Mouse (Mus musculus) kidney, postnatal 10 days (tissue): ENCODE measurements around the gene Sptbn2.

ENCODE experiments used
- DNase-seq: peaks from one replicate; pipeline ENCODE4 v3.0.0; 2021; ENCODE audit warnings: mixed read lengths

Sptbn2 gene

DNA sequence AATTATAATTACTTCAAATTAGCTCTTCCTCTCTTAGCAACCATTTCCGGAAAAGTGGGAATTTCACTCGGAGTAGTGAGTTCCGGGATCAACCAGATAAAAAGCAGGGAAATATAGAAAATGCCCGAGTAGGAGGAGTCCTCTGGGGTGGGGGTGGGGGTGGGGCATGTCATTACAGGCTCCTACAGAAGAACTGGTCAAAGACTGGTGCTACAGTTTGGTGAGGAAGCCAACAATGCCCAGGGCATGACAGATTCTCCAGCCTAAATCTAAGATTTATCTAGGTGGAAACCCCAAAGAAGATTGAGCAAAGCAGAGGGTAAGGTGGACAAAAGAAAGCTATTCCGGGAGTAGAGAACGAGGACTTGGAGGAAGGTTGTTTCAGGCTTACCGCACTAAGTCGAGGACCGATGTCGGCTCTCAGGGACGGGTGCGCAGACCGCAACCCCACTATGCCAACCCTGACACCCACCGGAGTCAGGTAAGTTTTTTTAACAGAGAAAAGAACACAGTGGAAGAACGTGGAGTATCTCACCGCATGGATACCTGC is 82.4 kb downstream of the Sptbn2 start:
- no peak for DNase-seq

DNA sequence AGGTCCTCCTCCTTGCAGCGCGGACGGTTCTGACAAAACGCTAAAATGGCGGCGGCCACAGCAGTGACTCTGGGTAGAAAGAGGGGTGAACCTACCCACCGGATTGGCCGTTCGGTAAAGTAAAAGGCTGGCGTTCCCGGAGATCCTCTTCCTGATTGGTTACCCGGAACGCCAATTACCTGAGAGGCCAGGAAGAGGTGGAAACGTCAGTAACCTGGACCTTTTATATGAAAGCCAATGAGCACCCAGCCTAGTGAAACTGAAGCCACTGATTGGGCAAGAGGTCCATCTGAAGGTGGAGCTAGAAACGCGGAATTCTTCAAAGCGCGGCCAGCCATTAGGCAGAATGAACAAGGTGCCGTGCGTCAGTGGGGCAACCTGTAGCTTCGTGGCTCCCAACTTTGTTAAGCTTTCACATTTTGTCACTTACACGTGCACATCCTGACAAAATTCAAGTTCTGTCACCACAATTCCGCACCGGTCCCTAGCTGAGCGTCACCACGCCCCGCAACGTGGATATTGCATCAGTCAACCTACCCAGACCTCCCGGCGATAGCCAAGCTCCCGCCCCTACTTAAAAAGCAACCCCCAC is 83.0 kb downstream of the Sptbn2 start, which contains the start of gene Rbm4:
TSS of gene Rbm4 (minus strand) at position 71 of the 592 bp plus-strand sequence.
- DNase-seq: peak; percentile 98

GRCm38 (mm10) chr19:4795929-4796328 is 85.0 kb downstream of the Sptbn2 start:
- no peak for DNase-seq

- DNase-seq: no peak
Measured at GRCm38 (mm10) chr19:4797846-4798245, 86.9 kb downstream of the Sptbn2 start.

DNA sequence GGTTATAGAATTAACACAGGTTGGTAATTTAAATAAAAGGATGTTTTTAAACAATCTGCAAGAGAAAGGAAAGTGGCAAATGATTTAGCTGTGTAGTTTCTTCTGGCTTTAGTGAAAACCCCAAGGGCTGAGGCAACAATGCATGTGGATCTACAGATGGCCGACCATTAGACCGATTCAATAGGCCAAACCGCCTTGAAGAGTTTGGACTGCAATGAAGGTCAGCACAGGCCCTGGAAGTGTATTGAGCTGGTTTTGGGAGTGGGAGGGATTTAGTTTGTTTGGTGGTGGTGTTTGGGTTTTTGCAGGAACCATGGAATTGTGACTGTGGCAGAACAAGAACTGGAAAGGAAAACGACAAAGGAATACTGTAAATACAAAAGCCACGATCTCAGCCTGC is 88.1 kb downstream of the Sptbn2 start:
- no peak for DNase-seq
